Mouse (Mus musculus) kidney, adult 2 months (tissue): ENCODE data around the gene Ccdc107. TPM values are rescaled to one million over a fixed set of nuclear protein-coding genes. Genes with fewer than 3 reads are reported as not detected.
A peak's percentile ranks its signal among the peaks of the same experiment; 100 is the strongest.

Experiments used
- DNase-seq: peaks from one replicate; pipeline ENCODE4 v3.0.0; 2021
- H3K27ac ChIP-seq: fragments of 200-500 bp; 2 replicates; pipeline ENCODE4 v1.5.1; 2012; ENCODE audit warnings: low read depth, low read length, control low read depth, inconsistent platforms; ENCODE audit not compliant: insufficient read depth
- H3K27me3 ChIP-seq: fragments of 200-500 bp; replicated peaks from 2 replicates; pipeline ENCODE4 v1.6.1; 2012; ENCODE audit warnings: mild to moderate bottlenecking, moderate library complexity, low read length, inconsistent platforms; ENCODE audit not compliant: control insufficient read depth, insufficient read depth
- H3K36me3 ChIP-seq: fragments of 200-500 bp; 2 replicates; pipeline ENCODE4 v1.6.1; 2012; ENCODE audit warnings: mild to moderate bottlenecking, moderate library complexity, low read length, inconsistent platforms; ENCODE audit not compliant: control insufficient read depth, insufficient read depth
- H3K4me1 ChIP-seq: fragments of 200-500 bp; 2 replicates; pipeline ENCODE4 v1.6.1; 2011; ENCODE audit warnings: low read length; ENCODE audit not compliant: control insufficient read depth, insufficient read depth
- H3K4me3 ChIP-seq: fragments of 200-500 bp; 2 replicates; pipeline ENCODE4 v1.5.1; 2011; ENCODE audit warnings: mild to moderate bottlenecking, low read depth, low read length, control low read depth; ENCODE audit not compliant: insufficient read depth
- CTCF ChIP-seq: fragments of 200-500 bp; conservative IDR thresholded peaks from 2 replicates; pipeline ENCODE4 v1.5.1; 2011; ENCODE audit warnings: low read depth, mild to moderate bottlenecking, control low read depth, low read length, moderate library complexity, mixed read lengths; ENCODE audit not compliant: insufficient read depth, insufficient read length
- POLR2A ChIP-seq: fragments of 200-500 bp; IDR thresholded peaks from one replicate; pipeline ENCODE4 v1.6.1; 2011; ENCODE audit warnings: low read depth, low read length, control low read depth
- WGBS: fragments of 180-500 bp; shearing (Covaris S2); methylation state at CpG from one replicate; pipeline ENCODE4 v1.1.7; 2018; 5-methylcytosine and 5-hydroxymethylcytosine counted together
- polyA plus RNA-seq: library from polyadenylated mRNA; depleted of rRNA; stranded (reverse); fragments of >200 nt; gene quantifications from 2 replicates; pipeline ENCODE4 v1.2.3, GENCODE M21; 2012

Gene Ccdc107
- polyA plus RNA-seq, 1 experiment, result 529 TPM

DNA sequence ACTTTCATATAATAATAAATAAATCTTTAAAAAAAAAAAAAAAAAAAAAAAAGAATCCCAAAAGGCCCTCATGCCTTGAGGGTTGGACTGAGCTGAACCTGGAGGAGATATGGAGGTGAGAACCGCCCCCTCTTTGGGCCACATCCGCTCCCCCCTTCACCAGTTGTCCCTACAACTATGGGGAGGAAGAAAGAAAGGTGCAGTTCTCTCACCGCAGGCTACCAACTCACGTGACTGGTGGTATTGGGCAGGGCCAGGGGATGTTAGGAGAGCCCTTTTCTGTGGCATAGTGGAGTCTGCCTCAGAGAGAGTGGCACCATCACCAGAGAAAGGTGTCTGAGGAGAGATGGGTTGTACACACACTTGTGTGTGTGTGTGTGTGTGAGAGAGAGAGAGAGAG is 36.2 kb upstream of the Ccdc107 start:
- Histone ChIP-seq H3K36me3 (no peaks in the 10 kb centered on the region), H3K27me3 (no peaks in the 10 kb centered on the region), H3K4me1 (peaks cover 5% of the 10 kb centered on the region; the same call in 1 of the 2 replicates), H3K27ac (no peak overlapping the region), H3K4me3 (no peak overlapping the region)
- DNase-seq, result no peak
- TF ChIP-seq POLR2A (no peak), CTCF (no peak)
- 56% methylated on average over 4 of the region's 4 CpGs for WGBS

DNA sequence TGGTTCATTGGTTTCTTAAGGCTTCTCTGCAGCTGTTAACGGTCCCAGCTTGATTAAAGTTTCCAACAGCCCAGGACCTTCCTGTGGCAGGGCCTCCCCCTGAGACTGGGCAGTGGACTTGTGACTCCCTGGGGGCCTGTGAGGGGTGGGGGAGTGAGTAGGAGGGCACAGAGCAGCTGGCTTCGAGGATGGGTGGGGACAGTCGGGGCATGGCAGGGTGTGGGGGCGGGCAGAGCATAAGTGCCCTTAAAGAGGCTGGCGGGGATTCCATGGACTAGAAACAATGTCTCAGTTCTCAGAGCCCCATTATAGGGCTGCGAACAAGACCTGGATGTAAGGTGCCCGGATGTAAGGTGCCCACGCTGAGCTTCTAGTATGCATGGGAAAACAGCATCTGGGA is 35.6 kb upstream of the Ccdc107 start:
- Histone ChIP-seq H3K27me3 (no peaks in the 10 kb centered on the region), H3K4me3 (no peak overlapping the region), H3K27ac (no peak overlapping the region), H3K36me3 (no peaks in the 10 kb centered on the region), H3K4me1 (peaks cover 5% of the 10 kb centered on the region; the same call in 1 of the 2 replicates)
- TF ChIP-seq POLR2A (no peak), CTCF (no peak)
- WGBS, result 21% methylated on average over 8 of the region's 8 CpGs
- no peak for DNase-seq

DNA sequence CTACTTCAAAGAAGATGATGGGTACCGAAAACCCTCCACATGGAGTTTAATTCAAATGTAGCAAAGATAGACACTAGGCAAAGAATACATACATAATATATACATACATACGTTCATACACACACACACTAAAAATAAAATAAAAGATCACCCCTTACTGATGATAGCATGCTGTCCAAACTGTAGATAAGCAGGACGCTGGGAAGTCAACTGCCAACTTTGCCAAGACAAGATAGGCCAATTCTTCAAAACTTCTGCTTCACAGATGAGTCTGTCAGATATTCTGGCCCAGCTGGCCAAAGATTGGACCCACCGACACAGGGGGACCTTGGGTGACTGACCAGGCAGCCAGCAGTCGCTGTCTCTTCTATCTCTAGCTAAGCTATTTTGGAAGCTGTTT is 29.6 kb upstream of the Ccdc107 start:
- WGBS, result 94% methylated on average over 5 of the region's 5 CpGs
- Histone ChIP-seq H3K27me3 (no peaks in the 10 kb centered on the region), H3K4me1 (no peaks in the 10 kb centered on the region), H3K4me3 (no peak overlapping the region), H3K36me3 (no peaks in the 10 kb centered on the region), H3K27ac (no peak overlapping the region)
- TF ChIP-seq POLR2A, result no peak
- TF ChIP-seq CTCF, result no peak
- no peak for DNase-seq

DNA sequence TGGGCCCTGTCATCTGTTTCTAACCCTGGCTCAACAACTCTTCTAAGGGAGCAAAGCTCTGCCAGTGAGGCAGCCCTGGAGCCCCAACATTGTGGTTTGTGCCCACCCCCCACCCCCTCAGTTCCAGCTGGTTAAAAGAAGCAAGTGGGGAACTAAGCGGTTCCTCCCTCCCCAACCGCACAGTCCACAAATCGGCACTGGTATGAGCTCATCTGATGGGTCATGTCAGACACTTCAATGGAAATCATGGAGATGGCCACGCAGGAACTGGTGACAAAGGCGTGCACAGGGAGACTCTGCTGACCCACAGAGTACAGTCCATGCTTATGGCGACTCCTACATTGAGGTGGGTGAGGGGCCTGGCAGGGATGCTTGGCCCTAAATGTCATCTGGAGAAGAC is 26.8 kb upstream of the Ccdc107 start:
- no peak overlapping the region for H3K27ac ChIP-seq
- no peaks in the 10 kb centered on the region for H3K27me3 ChIP-seq
- WGBS, result 89% methylated on average over 6 of the region's 6 CpGs
- DNase-seq, result no peak
- no peaks in the 10 kb centered on the region for H3K4me1 ChIP-seq
- TF ChIP-seq POLR2A (no peak), CTCF (no peak)
- no peaks in the 10 kb centered on the region for H3K36me3 ChIP-seq
- no peak overlapping the region for H3K4me3 ChIP-seq

DNA sequence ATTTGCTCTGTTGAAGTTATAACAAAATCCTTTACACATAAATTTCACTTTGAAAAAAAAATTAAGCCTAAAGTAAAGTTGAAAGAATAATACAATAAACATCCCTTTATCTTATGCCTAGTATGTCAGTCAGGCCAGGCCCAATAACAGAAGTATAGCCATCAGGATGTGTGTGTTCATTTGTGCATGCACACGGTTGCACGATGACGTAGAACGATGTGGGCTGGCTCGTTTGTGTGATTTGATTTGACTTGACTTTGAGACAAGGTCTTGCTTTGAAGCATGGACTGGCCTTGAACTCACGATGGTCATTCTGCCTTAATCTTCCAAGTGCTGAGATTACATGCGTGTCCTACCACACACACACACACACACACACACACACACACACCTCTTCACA is 25.8 kb upstream of the Ccdc107 start:
- Histone ChIP-seq H3K36me3 (no peaks in the 10 kb centered on the region), H3K4me3 (no peak overlapping the region), H3K27ac (no peak overlapping the region), H3K4me1 (no peaks in the 10 kb centered on the region), H3K27me3 (no peaks in the 10 kb centered on the region)
- 87% methylated on average over 7 of the region's 7 CpGs for WGBS
- no peak for DNase-seq
- TF ChIP-seq POLR2A (no peak), CTCF (no peak)

DNA sequence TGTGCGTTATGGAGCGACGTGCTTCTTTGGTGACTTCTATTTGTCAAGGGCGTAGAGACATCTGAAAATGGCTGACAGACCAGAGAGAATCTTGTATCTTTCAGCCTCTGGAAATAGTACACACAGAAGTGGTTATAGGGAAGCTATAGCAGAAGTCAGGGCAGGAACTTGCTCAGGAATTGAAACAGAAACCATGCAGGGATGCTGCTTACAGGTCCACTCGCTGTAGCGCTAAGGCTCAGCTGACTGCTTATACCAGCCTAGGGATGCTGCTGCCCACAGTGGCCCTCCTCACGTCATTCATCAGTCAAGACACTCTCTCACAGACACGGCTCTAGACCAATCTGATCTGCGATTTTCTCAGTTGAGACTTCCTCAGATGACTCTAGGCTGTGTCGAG is 22.4 kb upstream of the Ccdc107 start:
- WGBS, result 93% methylated on average over 10 of the region's 10 CpGs
- no peak for TF ChIP-seq CTCF
- no peak for TF ChIP-seq POLR2A
- H3K27ac ChIP-seq, result no peak overlapping the region
- H3K4me1 ChIP-seq, result no peaks in the 10 kb centered on the region
- DNase-seq, result no peak
- H3K36me3 ChIP-seq, result no peaks in the 10 kb centered on the region
- H3K4me3 ChIP-seq, result no peak overlapping the region
- H3K27me3 ChIP-seq, result no peaks in the 10 kb centered on the region

DNA sequence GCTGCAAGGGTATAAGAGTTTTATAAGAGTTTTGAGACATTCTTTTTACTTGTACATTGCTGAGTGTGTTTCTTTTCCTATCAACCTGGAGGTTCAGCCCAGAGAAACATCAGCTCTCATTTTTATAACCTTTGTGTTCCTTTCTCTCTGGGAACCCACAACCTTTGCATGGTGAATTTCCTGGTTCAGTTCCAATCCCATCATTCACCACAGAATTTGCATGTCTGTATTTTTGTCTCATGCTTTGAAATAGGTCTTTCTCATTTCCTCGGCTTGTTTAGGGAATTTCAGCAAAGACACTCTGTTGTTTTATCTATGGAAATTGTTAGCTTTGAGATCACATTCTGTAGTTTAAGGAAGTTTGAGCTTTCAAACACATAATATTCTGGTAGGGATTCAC is 19.1 kb upstream of the Ccdc107 start:
- Histone ChIP-seq H3K27ac (no peak overlapping the region), H3K4me3 (no peak overlapping the region), H3K4me1 (no peaks in the 10 kb centered on the region), H3K27me3 (no peaks in the 10 kb centered on the region), H3K36me3 (no peaks in the 10 kb centered on the region)
- 61% methylated on average over 1 of the region's 1 CpGs for WGBS
- TF ChIP-seq POLR2A (no peak), CTCF (no peak)
- DNase-seq, result no peak

DNA sequence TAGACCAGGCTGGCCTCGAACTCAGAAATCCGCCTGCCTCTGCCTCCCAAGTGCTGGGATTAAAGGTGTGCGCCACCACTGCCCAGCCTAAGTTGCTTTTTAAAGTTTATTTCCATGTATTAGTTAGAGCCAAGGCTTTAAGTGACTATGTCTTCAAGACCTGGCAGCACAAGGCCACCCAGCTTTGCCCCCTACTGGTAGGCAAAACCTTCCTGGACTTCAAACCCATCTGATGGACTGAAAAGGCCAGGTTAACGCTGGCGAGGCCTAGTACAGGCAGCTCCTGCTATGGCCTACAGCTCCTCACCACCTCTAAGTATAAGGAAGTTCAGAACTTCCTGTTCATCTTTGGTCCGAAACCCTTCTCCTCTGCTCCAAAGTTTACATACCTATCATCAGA is 16.1 kb upstream of the Ccdc107 start:
- Histone ChIP-seq H3K27me3 (no peaks in the 10 kb centered on the region), H3K4me1 (no peaks in the 10 kb centered on the region), H3K36me3 (no peaks in the 10 kb centered on the region), H3K4me3 (no peak overlapping the region), H3K27ac (no peak overlapping the region)
- DNase-seq, result peak; percentile 55
- 78% methylated on average over 6 of the region's 6 CpGs for WGBS
- TF ChIP-seq CTCF (no peak; the same call in 1 of the 2 replicates), POLR2A (no peak)
